14 mouse cellular contexts compared by ENCODE assay signal in the genomic region with DNA sequence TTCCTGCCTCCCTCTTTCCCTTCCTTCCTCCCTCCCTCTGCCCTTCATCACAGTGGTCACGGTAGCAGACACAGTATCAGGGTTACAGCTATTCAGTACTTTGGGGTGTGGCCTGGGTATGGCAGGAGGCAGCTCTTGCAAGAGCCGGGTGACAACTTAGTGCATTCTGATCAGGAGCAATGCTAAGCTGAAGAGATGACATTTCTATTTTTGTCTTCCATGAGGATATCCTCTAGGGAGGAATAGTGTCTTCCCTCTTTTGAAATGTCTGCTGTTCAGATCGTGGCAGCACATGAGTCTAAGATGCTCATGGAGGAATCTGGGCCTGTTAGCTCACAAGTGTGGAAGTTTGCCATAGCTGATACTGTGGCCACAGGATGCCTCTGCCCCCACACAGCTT.
"Had no signal": no experiment of that assay in that cellular context is flagged by ENCODE, and none has a peak within 500 bp of the region (broad histone marks: within the 10 kb centered on the region; RNA-seq: fewer than 3 reads in every experiment).

No protein-coding gene starts in this region.

- H3K27ac ChIP-seq: kidney, postnatal 0 days; limb, embryonic 15.5 days; liver, embryonic 12.5 days; midbrain, embryonic 15.5 days; neural tube, embryonic 13.5 days had no signal

- DNase-seq: kidney, postnatal 36 days; layer of hippocampus, adult 9-11 months; layer of hippocampus, postnatal 36 days; lung, embryonic 14.5 days; retina, postnatal 1 day; right cerebral cortex, postnatal 4 days; spleen, adult 18-20 months; thymus, adult 18-20 months; thymus, postnatal 14 days had no signal

- H3K36me3 ChIP-seq: midbrain, embryonic 15.5 days had no signal

- H3K4me1 ChIP-seq: limb, embryonic 15.5 days; liver, embryonic 12.5 days; neural tube, embryonic 13.5 days had no signal

- H3K4me3 ChIP-seq: limb, embryonic 15.5 days; liver, embryonic 12.5 days; midbrain, embryonic 15.5 days; neural tube, embryonic 13.5 days had no signal

- H3K9ac ChIP-seq: limb, embryonic 15.5 days; liver, embryonic 12.5 days; lung, embryonic 14.5 days; midbrain, embryonic 15.5 days; neural tube, embryonic 13.5 days had no signal

- H3K9me3 ChIP-seq: limb, embryonic 15.5 days; liver, embryonic 12.5 days; midbrain, embryonic 15.5 days; neural tube, embryonic 13.5 days had no signal

- ATAC-seq: liver, embryonic 12.5 days; midbrain, embryonic 15.5 days had no signal

- H3K4me2 ChIP-seq: limb, embryonic 15.5 days; liver, embryonic 12.5 days; lung, embryonic 14.5 days; midbrain, embryonic 15.5 days; neural tube, embryonic 13.5 days had no signal

- H3K27me3 ChIP-seq: limb, embryonic 15.5 days; liver, embryonic 12.5 days; midbrain, embryonic 15.5 days; neural tube, embryonic 13.5 days had no signal
